33 mouse cellular contexts compared by ENCODE assay signal in genomic region chr13:23769613-23770012, GRCm38 (mm10). TPM values are rescaled to one million over a fixed set of nuclear protein-coding genes. Genes with fewer than 3 reads are reported as not detected.
"Had no signal": no experiment of that assay in that cellular context is flagged by ENCODE, and none has a peak within 500 bp of the region (broad histone marks: within the 10 kb centered on the region; RNA-seq: fewer than 3 reads in every experiment).

Gene Trim38 (plus strand): TSS chr13:23769913.

RNA-seq across cellular contexts. Expression of gene Trim38, which starts in this region (rescaled TPM):
- total RNA-seq: left cerebral cortex, adult 2 months; left cerebral cortex, adult 8-10 months; left cerebral cortex, postnatal 14 days; left cerebral cortex, postnatal 25 days; left cerebral cortex, postnatal 36 days; left cerebral cortex, postnatal 4 days; liver, adult 2 months; megakaryocyte, adult 5-6 weeks; megakaryocyte-erythroid progenitor cell, adult 5-6 weeks; midbrain, postnatal 0 days; monocyte, adult 5-6 weeks had no signal
- polyA plus RNA-seq: limb, embryonic 10.5 days; limb, embryonic 11.5 days; limb, embryonic 13.5 days; limb, embryonic 15.5 days; liver, adult 2 months; liver, embryonic 15.5 days; liver, embryonic 16.5 days; liver, postnatal 0 days; lung, adult 2 months; lung, embryonic 14.5 days; lung, embryonic 15.5 days; lung, embryonic 16.5 days; lung, postnatal 0 days; macrophage; midbrain, embryonic 11.5 days; midbrain, embryonic 12.5 days; midbrain, embryonic 14.5 days; midbrain, embryonic 15.5 days; midbrain, embryonic 16.5 days; myocyte; neural tube, embryonic 11.5 days; neural tube, embryonic 12.5 days; neural tube, embryonic 13.5 days had no signal
